Mouse (Mus musculus) heart, adult 18-20 months (tissue): ENCODE measurements around the gene Stpg1. TPM values are rescaled to one million over a fixed set of nuclear protein-coding genes. Genes with fewer than 3 reads are reported as not detected.
A peak's percentile ranks its signal among the peaks of the same experiment; 100 is the strongest.

Experiments used
- DNase-seq, 2 experiments: peaks; one replicate each; pipeline ENCODE4 v3.0.0; 2021 to 2022; ENCODE audit warnings: mixed read lengths in 1 of 2
- microRNA-seq, 2 experiments: library from miRNA; unstranded; fragments of <30 nt; microRNA quantifications; one replicate each; pipeline ENCODE4 v1.2.0; 2022
- total RNA-seq, 2 experiments: library from RNA; stranded (reverse); gene quantifications; 2 replicates each; pipeline ENCODE4 v1.2.3; 2021

The Stpg1 gene
- total RNA-seq, 2 experiments from 2014 or later, result 1.0 TPM; not detected in 1

- no peak for DNase-seq
Measured at GRCm38 (mm10) chr4:135549323-135549722, 54.7 kb downstream of the Stpg1 start.

- DNase-seq, result no peak
Measured at GRCm38 (mm10) chr4:135563794-135564193, 69.2 kb downstream of the Stpg1 start.

GRCm38 (mm10) chr4:135565400-135565799 is 70.8 kb downstream of the Stpg1 start:
- DNase-seq, result peak; percentile 84 to 88

- DNase-seq, result peak in 1 of 2 experiments; percentile 61
Measured at GRCm38 (mm10) chr4:135567042-135567441, 72.5 kb downstream of the Stpg1 start.

GRCm38 (mm10) chr4:135567484-135567883 is 72.9 kb downstream of the Stpg1 start:
- DNase-seq, result peak; percentile 17 to 40

- DNase-seq, result peak in 1 of 2 experiments; percentile 31
Measured at GRCm38 (mm10) chr4:135569201-135569600, 74.6 kb downstream of the Stpg1 start.

GRCm38 (mm10) chr4:135570152-135571036 is 75.8 kb downstream of the Stpg1 start:
- peak; percentile 20 to 54 for DNase-seq

GRCm38 (mm10) chr4:135571037-135571550 is 76.5 kb downstream of the Stpg1 start:
- DNase-seq, result peak in 1 of 2 experiments; percentile 30

- no peak for DNase-seq
Measured at GRCm38 (mm10) chr4:135572276-135572675, 77.7 kb downstream of the Stpg1 start.

- DNase-seq, result peak in 1 of 2 experiments; percentile 31
Measured at GRCm38 (mm10) chr4:135573251-135573808, 78.7 kb downstream of the Stpg1 start, which contains the start of gene Grhl3. Gene Grhl3 (minus strand): TSS chr4:135573630.

GRCm38 (mm10) chr4:135575365-135576140 is 81.0 kb downstream of the Stpg1 start:
- no peak for DNase-seq

- no peak for DNase-seq
Measured at GRCm38 (mm10) chr4:135578490-135578889, 83.9 kb downstream of the Stpg1 start.

GRCm38 (mm10) chr4:135579695-135580094 is 85.1 kb downstream of the Stpg1 start:
- DNase-seq, result no peak

- no peak for DNase-seq
Measured at GRCm38 (mm10) chr4:135581222-135581910, 86.8 kb downstream of the Stpg1 start.

GRCm38 (mm10) chr4:135584838-135585237 is 90.2 kb downstream of the Stpg1 start:
- no peak for DNase-seq

Small RNA genes lying within 50 kb of the gene (microRNA-seq; reads per million reads assigned to microRNA genes)
- gene Gm25317, result 0 reads per million in 2 experiments

Other genes starting within 250 kb of the Stpg1 start
- gene Clic4, start 222.0 kb upstream of the Stpg1 start, total RNA-seq, result 100 to 1,000 TPM; 253 to 258 TPM
- gene Srrm1, start 141.5 kb upstream of the Stpg1 start, total RNA-seq, result 10 to 100 TPM; 45.3 to 60.2 TPM
- gene Ncmap, start 96.6 kb upstream of the Stpg1 start, total RNA-seq, result not detected
- gene Rcan3, start 60.9 kb upstream of the Stpg1 start, total RNA-seq, result 10 to 100 TPM in 1 of 2 experiments, 1 to 10 TPM in 1; 9.0 to 13.4 TPM
- 10 to 100 TPM; 35.0 to 37.0 TPM for gene Nipal3, start 248 bp downstream of the Stpg1 start, total RNA-seq
- gene Grhl3, start 78.8 kb downstream of the Stpg1 start, total RNA-seq, result not detected
- gene Ifnlr1, start 191.5 kb downstream of the Stpg1 start, total RNA-seq, result 1 to 10 TPM; 1.8 to 2.0 TPM
- under 1 TPM; 0.17 to 0.46 TPM for gene Il22ra1, start 233.4 kb downstream of the Stpg1 start, total RNA-seq